In the genomic region with DNA sequence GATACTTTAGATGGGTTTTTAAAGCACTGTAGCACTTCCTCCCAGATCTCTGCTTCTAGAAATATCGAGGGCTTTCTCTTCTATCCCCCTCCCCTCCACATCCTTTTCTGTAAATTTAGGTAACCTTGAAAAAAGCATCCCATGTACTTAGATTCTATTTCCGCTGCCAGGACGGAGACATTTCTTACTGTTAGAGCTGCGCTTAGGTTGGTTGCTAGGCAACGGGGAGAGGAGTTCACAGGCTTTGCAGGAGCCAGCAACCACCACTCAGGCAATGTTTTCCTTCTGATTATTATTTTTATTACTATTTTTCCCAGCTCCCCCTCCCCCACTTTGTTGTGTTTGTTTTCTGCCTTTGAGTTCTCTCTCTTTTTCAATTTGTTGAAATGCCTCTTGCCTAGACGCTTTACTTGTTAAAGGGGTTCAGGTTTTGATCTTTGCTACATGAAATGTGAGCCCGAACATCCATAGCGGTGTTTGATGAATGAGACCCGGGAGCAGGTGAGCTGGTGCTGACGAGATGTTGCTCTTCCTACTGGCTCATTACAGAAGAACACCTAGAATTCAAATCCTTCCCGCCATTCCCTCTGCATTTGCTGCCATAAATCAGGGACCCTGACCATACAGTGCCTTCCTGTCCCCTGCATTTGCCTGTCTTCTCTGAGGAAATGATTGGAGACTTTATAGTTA, we compare ENCODE assay signal across 9 mouse cellular contexts.
DNase-seq lines count a peak whose midpoint lies in the region; ATAC-seq and TF ChIP-seq lines count a peak whose summit lies in the region.
"Had no signal": no experiment of that assay in that cellular context is flagged by ENCODE, and none has a peak within 500 bp of the region (broad histone marks: within the 10 kb centered on the region; RNA-seq: fewer than 3 reads in every experiment).

No protein-coding gene starts in this region.

- 32% methylated on average over 11 of the region's 11 CpGs for WGBS in kidney, postnatal 0 days
- WGBS in neural tube, embryonic 14.5 days: 31% methylated on average over 11 of the region's 11 CpGs
- 52% methylated on average over 11 of the region's 11 CpGs for WGBS in cerebellum, adult 2 months

- no peak overlapping the region for H3K4me3 ChIP-seq in kidney, postnatal 0 days (replicated peaks; ENCODE audit: low read depth, low read length)
- no peak overlapping the region for H3K4me3 ChIP-seq in neural tube, embryonic 14.5 days (ENCODE audit: low read depth, low read length)
- no peak overlapping the region for H3K4me3 ChIP-seq in cerebellum, adult 2 months (replicated peaks; ENCODE audit: insufficient read depth, low read depth, low read length)
- H3K4me3 ChIP-seq: limb, embryonic 13.5 days had no signal

- DNase-seq in kidney, postnatal 0 days (ENCODE audit: low spot score): peak; percentile 84
- DNase-seq in kidney, adult 18-20 months: no peak
- DNase-seq in embryo, embryonic 9.5 days (ENCODE audit: extremely low spot score): peak; percentile 8
- peak; percentile 25 to 46 for DNase-seq in kidney, postnatal 4 days
- no peak for DNase-seq in gastrocnemius, postnatal 10 days
- DNase-seq in cerebellum, adult 2 months: no peak
- no peak for DNase-seq in thymus, postnatal 14 days

- no peak for ATAC-seq in kidney, postnatal 0 days (replicated peaks; ENCODE audit: low FRiP score, low read depth)
- ATAC-seq in neural tube, embryonic 14.5 days (ENCODE audit: low read depth): peak; percentile 83

- H3K9ac ChIP-seq in kidney, postnatal 0 days (ENCODE audit: low read depth, low read length): no peak overlapping the region
- no peak overlapping the region for H3K9ac ChIP-seq in neural tube, embryonic 14.5 days (replicated peaks; ENCODE audit: low read depth, low read length)
- H3K9ac ChIP-seq: limb, embryonic 13.5 days had no signal

- H3K27me3 ChIP-seq in kidney, postnatal 0 days (ENCODE audit: insufficient read depth, low read length): no peaks in the 10 kb centered on the region
- H3K27me3 ChIP-seq in neural tube, embryonic 14.5 days (ENCODE audit: control insufficient read depth, insufficient read depth, low read length): no peaks in the 10 kb centered on the region
- no peaks in the 10 kb centered on the region for H3K27me3 ChIP-seq in cerebellum, adult 2 months (ENCODE audit: control insufficient read depth, insufficient read depth, low read length)
- H3K27me3 ChIP-seq: limb, embryonic 13.5 days had no signal

- TF ChIP-seq POLR2A in cerebellum, adult 2 months (IDR thresholded peaks at IDR 0.05; ENCODE audit: borderline replicate concordance, insufficient read depth, low read length): no peak

- H3K36me3 ChIP-seq in kidney, postnatal 0 days (ENCODE audit: insufficient read depth, low read length): no peaks in the 10 kb centered on the region
- H3K36me3 ChIP-seq in neural tube, embryonic 14.5 days (ENCODE audit: control insufficient read depth, insufficient read depth, low read length): no peaks in the 10 kb centered on the region
- H3K36me3 ChIP-seq: limb, embryonic 13.5 days had no signal

- no peak overlapping the region for H3K27ac ChIP-seq in kidney, postnatal 0 days
- H3K27ac ChIP-seq in neural tube, embryonic 14.5 days (ENCODE audit: low read depth, low read length): peak overlapping the region; percentile 8; the same call in 1 of the 2 replicates
- H3K27ac ChIP-seq in cerebellum, adult 2 months (ENCODE audit: insufficient read depth, low read length): no peak overlapping the region
- H3K27ac ChIP-seq: limb, embryonic 13.5 days had no signal

- H3K4me1 ChIP-seq in kidney, postnatal 0 days (replicated peaks; ENCODE audit: insufficient read depth, low read length): no peaks in the 10 kb centered on the region
- H3K4me1 ChIP-seq in neural tube, embryonic 14.5 days (ENCODE audit: control insufficient read depth, insufficient read depth, low read length): peaks cover 6% of the 10 kb centered on the region; the same call in 1 of the 2 replicates
- H3K4me1 ChIP-seq in cerebellum, adult 2 months (ENCODE audit: control insufficient read depth, insufficient read depth, low read length): no peaks in the 10 kb centered on the region

- no peak for TF ChIP-seq CTCF in kidney, postnatal 0 days (IDR thresholded peaks at IDR 0.05; ENCODE audit: low read depth)
- TF ChIP-seq CTCF in cerebellum, adult 2 months (IDR thresholded peaks at IDR 0.05; ENCODE audit: borderline replicate concordance, insufficient read depth, low read depth, low read length): no peak

- H3K9me3 ChIP-seq in kidney, postnatal 0 days (replicated peaks; ENCODE audit: low read length): no peaks in the 10 kb centered on the region
- no peaks in the 10 kb centered on the region for H3K9me3 ChIP-seq in neural tube, embryonic 14.5 days (ENCODE audit: control insufficient read depth, low read length)
- H3K9me3 ChIP-seq: limb, embryonic 13.5 days had no signal

- H3K4me2 ChIP-seq in kidney, postnatal 0 days (ENCODE audit: low read length): no peak overlapping the region
- H3K4me2 ChIP-seq in neural tube, embryonic 14.5 days (ENCODE audit: low read depth, low read length): no peak overlapping the region
- H3K4me2 ChIP-seq: limb, embryonic 13.5 days had no signal

Comparison
In these comparisons a context has a peak if more than half of its experiments do, and no peak if none do; other contexts are left out.
1. DNase-seq: peak in kidney, postnatal 0 days (single experiment), embryo, embryonic 9.5 days (single experiment) and kidney, postnatal 4 days (2 of 2); none in kidney, adult 18-20 months (single experiment), gastrocnemius, postnatal 10 days (single experiment), cerebellum, adult 2 months (0 of 2) and thymus, postnatal 14 days (single experiment).